Mouse (Mus musculus): Measurements from ENCODE around the gene Golga5.

- no peak for TF ChIP-seq EP300 (optimal IDR thresholded peaks at IDR 0.05)
- no peak for TF ChIP-seq CTCF (IDR thresholded peaks at IDR 0.05; ENCODE audit: low read depth)
These were observed 42.6 kb upstream of the Golga5 start for GRCm38 (mm10) chr12:102426285-102426684.

Data from stomach, postnatal 0 days (tissue).